Mouse (Mus musculus) lung, postnatal 0 days (tissue): ENCODE measurements around the gene Lcn2.

Experiments used
- CTCF ChIP-seq: IDR thresholded peaks from 2 replicates; pipeline ENCODE4 v1.5.1; 2016; ENCODE audit warnings: antibody characterized with exemption, mild to moderate bottlenecking
- EP300 ChIP-seq: IDR thresholded peaks from 2 replicates; pipeline ENCODE4 v1.6.1; 2016; ENCODE audit warnings: antibody characterized with exemption, mild to moderate bottlenecking, control low read depth

GRCm38 (mm10) chr2:32381775-32382223, 6.3 kb downstream of the Lcn2 start, which contains the start of gene 1110008P14Rik:
- TF ChIP-seq CTCF (no peak), EP300 (no peak)
